Mouse (Mus musculus) ES-E14 (cell line): ENCODE data around the gene Kank2.

ENCODE experiments used
- ZC3H11A ChIP-seq: IDR thresholded peaks from 2 replicates; pipeline ENCODE4 v1.6.1; 2012; ENCODE audit warnings: low read depth, mild to moderate bottlenecking, inconsistent platforms, low read length, borderline replicate concordance
- ZNF384 ChIP-seq: IDR thresholded peaks from 2 replicates; pipeline ENCODE4 v1.6.1; 2012; ENCODE audit warnings: low read depth, low read length, inconsistent platforms

- TF ChIP-seq ZC3H11A (no peak), ZNF384 (no peak)
These were observed 10.3 kb downstream of the Kank2 start for GRCm38 (mm10) chr9:21788234-21788633.
